Mouse (Mus musculus) myocyte (in vitro differentiated cells): ENCODE results near the gene Otof. TPM values are rescaled to one million over a fixed set of nuclear protein-coding genes. Genes with fewer than 3 reads are reported as not detected.

Experiments used
- H3K27me3 ChIP-seq: one replicate; pipeline ENCODE4 v1.6.1; 2011; ENCODE audit not compliant: control insufficient read depth, insufficient read depth, insufficient read length
- H3K36me3 ChIP-seq: one replicate; pipeline ENCODE4 v1.6.1; 2011; ENCODE audit not compliant: control insufficient read depth, insufficient read depth
- H3K4me2 ChIP-seq: one replicate; pipeline ENCODE4 v1.6.1; 2011; ENCODE audit warnings: low read depth, control low read depth
- H3K4me3 ChIP-seq: one replicate; pipeline ENCODE4 v1.5.1; 2011; ENCODE audit warnings: mild to moderate bottlenecking, control low read depth, moderate library complexity
- H3K79me2 ChIP-seq: one replicate; pipeline ENCODE4 v1.6.1; 2011; ENCODE audit not compliant: control insufficient read depth, insufficient read depth
- H3ac ChIP-seq: one replicate; pipeline ENCODE4 v1.6.1; 2011; ENCODE audit not compliant: control insufficient read depth, insufficient read length
- CEBPB ChIP-seq: IDR thresholded peaks from 2 replicates; pipeline ENCODE4 v1.6.1; 2011; ENCODE audit warnings: mild to moderate bottlenecking, moderate library complexity; ENCODE audit not compliant: poor library complexity, insufficient read depth, severe bottlenecking
- E2F4 ChIP-seq: IDR thresholded peaks from one replicate; pipeline ENCODE4 v1.6.1; 2011; ENCODE audit warnings: mild to moderate bottlenecking, control low read depth, moderate library complexity; ENCODE audit not compliant: insufficient read depth
- MAX ChIP-seq: IDR thresholded peaks from one replicate; pipeline ENCODE4 v1.6.1; 2011; ENCODE audit warnings: low read depth, mild to moderate bottlenecking, control low read depth
- MYOD1 ChIP-seq, 3 experiments: IDR thresholded peaks; one replicate each; pipeline ENCODE4 v1.6.1; 2011; ENCODE audit warnings: control low read depth in 2 of 3, low read depth in 2 of 3, mild to moderate bottlenecking in 2 of 3, moderate library complexity in 1 of 3; ENCODE audit not compliant: insufficient read length in 2 of 3, control insufficient read depth in 1 of 3
- MYOG ChIP-seq, 3 experiments: IDR thresholded peaks; one replicate each; pipeline ENCODE4 v1.6.1; 2011; ENCODE audit warnings: control low read depth in 2 of 3, low read depth in 2 of 3, mild to moderate bottlenecking in 2 of 3; ENCODE audit not compliant: insufficient read length in 2 of 3, control insufficient read depth in 1 of 3, insufficient read depth in 1 of 3
- POLR2A ChIP-seq: IDR thresholded peaks from one replicate; pipeline ENCODE4 v1.6.1; 2011; ENCODE audit warnings: low read depth, mild to moderate bottlenecking, control low read depth, moderate library complexity; ENCODE audit not compliant: insufficient read length
- POLR2AphosphoS2 ChIP-seq: IDR thresholded peaks from one replicate; pipeline ENCODE4 v1.6.1; 2011; ENCODE audit warnings: low read depth, control low read depth; ENCODE audit not compliant: insufficient read length
- REST ChIP-seq: IDR thresholded peaks from one replicate; pipeline ENCODE4 v1.6.1; 2011; ENCODE audit warnings: mild to moderate bottlenecking, control low read depth, moderate library complexity; ENCODE audit not compliant: insufficient read depth, insufficient read length
- SRF ChIP-seq: IDR thresholded peaks from one replicate; pipeline ENCODE4 v1.6.1; 2011; ENCODE audit warnings: low read depth; ENCODE audit not compliant: control insufficient read depth, insufficient read length
- TCF12 ChIP-seq: IDR thresholded peaks from one replicate; pipeline ENCODE4 v1.6.1; 2011; ENCODE audit warnings: mild to moderate bottlenecking, control low read depth; ENCODE audit not compliant: poor library complexity, insufficient read depth, severe bottlenecking
- TCF3 ChIP-seq: IDR thresholded peaks from one replicate; pipeline ENCODE4 v1.6.1; 2011; ENCODE audit warnings: low read depth, control low read depth; ENCODE audit not compliant: insufficient read length
- USF1 ChIP-seq: IDR thresholded peaks from one replicate; pipeline ENCODE4 v1.6.1; 2011; ENCODE audit warnings: low read depth, mild to moderate bottlenecking, control low read depth, moderate library complexity
- polyA plus RNA-seq: library from polyadenylated mRNA; unstranded; fragments of >200 nt; fragmentation: generic; extraction: Trizol; gene quantifications from one replicate; pipeline ENCODE4 v1.2.1, GENCODE M21; 2012; ENCODE audit warnings: missing spikeins

The Otof gene
- polyA plus RNA-seq, 1 experiment: not detected

- Histone ChIP-seq H3ac (no peak overlapping the region), H3K36me3 (no peaks in the 10 kb centered on the region), H3K27me3 (peaks cover 15% of the 10 kb centered on the region), H3K79me2 (no peaks in the 10 kb centered on the region), H3K4me2 (no peak overlapping the region), H3K4me3 (no peak overlapping the region)
- no peak for TF ChIP-seq MAX
- TF ChIP-seq SRF: no peak
- TF ChIP-seq E2F4: no peak
- no peak for TF ChIP-seq MYOD1 (IDR thresholded peaks at IDR 0.05; ENCODE audit: control insufficient read depth in 1 of 3, insufficient read length in 2 of 3, low read depth in 2 of 3)
- no peak for TF ChIP-seq USF1
- TF ChIP-seq POLR2AphosphoS2: no peak
- TF ChIP-seq CEBPB: no peak
- TF ChIP-seq TCF12: no peak
- TF ChIP-seq TCF3: no peak
- no peak for TF ChIP-seq REST
- TF ChIP-seq POLR2A: no peak
- TF ChIP-seq MYOG (IDR thresholded peaks at IDR 0.05; ENCODE audit: control insufficient read depth in 1 of 3, insufficient read depth in 1 of 3, insufficient read length in 2 of 3, low read depth in 2 of 3): no peak
Observed at GRCm38 (mm10) chr5:30342601-30343015, 119.1 kb downstream of the Otof start.

DNA sequence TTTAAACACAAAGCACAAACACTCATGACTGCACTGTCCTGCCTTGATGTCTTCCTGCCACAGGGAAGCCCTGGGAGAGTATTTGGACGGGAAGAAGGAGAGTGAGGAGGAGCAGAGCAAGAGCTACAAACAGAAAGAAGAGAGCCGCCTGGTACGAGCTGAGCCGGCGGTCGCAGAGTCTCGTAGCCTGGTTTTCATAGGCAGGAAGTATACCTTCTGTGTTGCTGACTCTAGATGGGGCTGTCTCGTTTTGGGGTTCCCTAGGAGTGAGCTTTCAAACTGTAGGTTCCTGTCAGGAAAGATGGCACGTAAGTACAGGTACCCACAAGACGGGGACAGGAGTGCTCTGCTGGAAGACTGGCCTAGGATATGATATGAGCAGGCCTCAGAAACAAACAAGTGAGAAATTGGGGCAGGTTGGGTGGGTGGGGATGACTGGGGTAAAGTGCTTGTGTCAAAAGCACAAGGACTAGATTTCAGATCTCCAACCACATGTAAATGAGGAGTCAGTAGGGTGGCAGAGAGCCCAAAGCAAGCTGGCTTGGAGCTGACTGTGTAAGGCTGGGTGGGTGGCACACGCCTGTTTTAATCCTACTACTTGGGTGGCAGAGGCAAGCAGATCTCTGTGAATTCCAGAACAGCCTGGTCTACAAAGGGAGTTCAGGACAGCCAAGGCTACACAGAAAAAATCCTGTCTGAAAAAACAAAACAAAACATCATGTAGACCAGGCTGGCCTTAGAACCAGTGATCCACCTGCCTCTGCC is 119.9 kb downstream of the Otof start:
- Histone ChIP-seq H3ac (no peak overlapping the region), H3K4me3 (no peak overlapping the region), H3K4me2 (no peak overlapping the region), H3K79me2 (no peaks in the 10 kb centered on the region), H3K36me3 (no peaks in the 10 kb centered on the region), H3K27me3 (peaks cover 13% of the 10 kb centered on the region)
- TF ChIP-seq USF1 (no peak), TCF3 (no peak), MYOD1 (IDR thresholded peaks at IDR 0.05; ENCODE audit: control insufficient read depth in 1 of 3, insufficient read length in 2 of 3, low read depth in 2 of 3) (no peak), SRF (no peak)

DNA sequence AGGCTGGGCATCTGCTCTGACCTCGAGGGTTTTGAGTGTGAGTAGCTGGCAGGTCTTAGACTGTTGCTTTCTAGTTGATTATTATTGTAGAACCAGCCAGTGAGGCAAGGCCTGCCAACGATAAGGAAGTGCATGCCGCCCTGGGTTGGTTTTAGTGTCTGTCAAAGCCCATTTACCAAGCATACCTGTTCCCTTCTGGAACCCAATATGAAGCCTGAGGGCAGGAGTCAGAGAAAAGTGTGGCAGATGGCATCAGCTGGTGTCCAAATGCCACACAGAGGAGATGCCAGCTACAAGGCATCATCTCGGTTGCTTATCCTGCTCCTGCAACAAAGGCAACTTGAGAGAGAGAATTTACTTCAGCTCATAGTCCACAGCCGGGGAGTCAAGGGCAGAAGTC is 120.9 kb downstream of the Otof start:
- Histone ChIP-seq H3ac (no peak overlapping the region), H3K27me3 (peaks cover 9% of the 10 kb centered on the region), H3K79me2 (no peaks in the 10 kb centered on the region), H3K4me3 (no peak overlapping the region), H3K4me2 (no peak overlapping the region), H3K36me3 (no peaks in the 10 kb centered on the region)
- TF ChIP-seq USF1 (no peak), SRF (no peak), MAX (no peak), TCF12 (no peak)

Other genes with a start within 250 kb of the Otof start
- gene Selenoi, start 229.4 kb downstream of the Otof start, polyA plus RNA-seq: 11.1 TPM
- 0.01 TPM for gene Drc1, start 180.5 kb downstream of the Otof start, polyA plus RNA-seq
- not detected for gene 1700001C02Rik, start 4.1 kb upstream of the Otof start, polyA plus RNA-seq
- gene Cib4, start 83.9 kb upstream of the Otof start, polyA plus RNA-seq: not detected
- 0.11 TPM for gene Kcnk3, start 126.2 kb upstream of the Otof start, polyA plus RNA-seq
- gene Slc35f6, start 186.0 kb upstream of the Otof start, polyA plus RNA-seq: 33.1 TPM
- 65.3 TPM for gene Cenpa, start 204.8 kb upstream of the Otof start, polyA plus RNA-seq
- gene Dpysl5, start 249.6 kb upstream of the Otof start, polyA plus RNA-seq: 0.01 TPM